Mouse (Mus musculus) lung, postnatal 36 days (tissue): ENCODE data around the gene Fndc3b.

ENCODE experiments used
- DNase-seq: peaks from one replicate; pipeline ENCODE4 v3.0.0; 2022; ENCODE audit warnings: mixed read lengths

Fndc3b gene

GRCm38 (mm10) chr3:27708581-27708980 lies 2.5 kb downstream of the Fndc3b start:
- no peak for DNase-seq

DNA sequence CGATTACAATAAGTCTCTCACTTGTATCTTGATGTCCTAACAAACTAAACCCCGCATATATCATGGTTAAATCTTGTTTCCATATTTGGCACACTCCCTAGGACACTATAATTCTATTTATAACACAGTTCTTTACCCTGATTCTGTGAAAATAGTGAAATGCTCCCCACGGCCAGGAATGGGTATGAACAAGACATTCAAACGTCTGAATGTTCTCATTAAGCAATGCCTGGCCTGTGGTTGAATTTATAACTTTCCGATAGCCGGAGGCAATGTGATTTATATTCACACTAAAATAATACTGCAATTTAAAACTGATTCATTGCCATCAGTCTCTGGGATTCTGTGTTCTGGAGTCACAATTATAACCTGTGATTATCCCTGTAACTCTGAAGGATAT lies 5.3 kb downstream of the Fndc3b start:
- DNase-seq = no peak

- no peak for DNase-seq
Measured at GRCm38 (mm10) chr3:27705056-27705455, 6.1 kb downstream of the Fndc3b start.

- DNase-seq = no peak
Measured at GRCm38 (mm10) chr3:27704641-27705040, 6.5 kb downstream of the Fndc3b start.

GRCm38 (mm10) chr3:27703531-27703930 lies 7.6 kb downstream of the Fndc3b start:
- DNase-seq = no peak

GRCm38 (mm10) chr3:27703081-27703480 lies 8.0 kb downstream of the Fndc3b start:
- DNase-seq = no peak

DNA sequence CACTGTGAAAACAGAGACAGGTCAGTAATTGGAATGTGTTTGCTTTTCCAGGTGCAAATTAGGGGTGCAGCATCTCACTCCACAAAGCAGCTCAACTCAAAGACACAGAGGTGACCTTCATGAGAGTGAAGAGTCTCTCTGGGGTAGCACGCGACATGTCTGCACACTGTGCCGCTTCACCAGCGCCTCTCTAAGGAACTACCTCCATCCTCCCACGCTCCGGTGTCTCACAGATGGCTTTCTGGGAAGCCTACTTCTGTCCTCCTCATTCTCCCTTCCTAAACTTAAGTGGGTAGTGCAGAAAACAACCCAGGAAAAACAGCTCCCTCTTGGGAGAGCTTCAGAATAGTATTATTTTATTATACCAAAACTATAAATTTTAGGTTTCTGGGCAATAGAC lies 12.4 kb downstream of the Fndc3b start:
- no peak for DNase-seq

DNA sequence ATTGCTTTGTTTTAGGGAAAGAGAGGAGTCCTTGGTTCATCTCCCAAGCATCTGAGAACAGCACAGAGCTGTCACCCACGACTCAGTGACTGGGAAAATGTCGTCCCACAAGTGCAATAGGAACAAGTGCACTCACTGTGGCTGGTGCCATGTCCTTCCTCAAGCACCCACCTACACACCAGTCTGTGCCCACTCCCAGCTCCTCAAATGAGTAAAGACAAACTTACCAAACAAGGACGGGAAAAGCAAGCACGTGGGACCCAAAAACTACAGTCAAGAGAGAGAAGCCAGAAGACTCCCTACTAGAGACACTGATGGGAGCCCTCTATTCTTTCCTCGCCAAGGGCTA lies 14.7 kb downstream of the Fndc3b start:
- DNase-seq = no peak

DNA sequence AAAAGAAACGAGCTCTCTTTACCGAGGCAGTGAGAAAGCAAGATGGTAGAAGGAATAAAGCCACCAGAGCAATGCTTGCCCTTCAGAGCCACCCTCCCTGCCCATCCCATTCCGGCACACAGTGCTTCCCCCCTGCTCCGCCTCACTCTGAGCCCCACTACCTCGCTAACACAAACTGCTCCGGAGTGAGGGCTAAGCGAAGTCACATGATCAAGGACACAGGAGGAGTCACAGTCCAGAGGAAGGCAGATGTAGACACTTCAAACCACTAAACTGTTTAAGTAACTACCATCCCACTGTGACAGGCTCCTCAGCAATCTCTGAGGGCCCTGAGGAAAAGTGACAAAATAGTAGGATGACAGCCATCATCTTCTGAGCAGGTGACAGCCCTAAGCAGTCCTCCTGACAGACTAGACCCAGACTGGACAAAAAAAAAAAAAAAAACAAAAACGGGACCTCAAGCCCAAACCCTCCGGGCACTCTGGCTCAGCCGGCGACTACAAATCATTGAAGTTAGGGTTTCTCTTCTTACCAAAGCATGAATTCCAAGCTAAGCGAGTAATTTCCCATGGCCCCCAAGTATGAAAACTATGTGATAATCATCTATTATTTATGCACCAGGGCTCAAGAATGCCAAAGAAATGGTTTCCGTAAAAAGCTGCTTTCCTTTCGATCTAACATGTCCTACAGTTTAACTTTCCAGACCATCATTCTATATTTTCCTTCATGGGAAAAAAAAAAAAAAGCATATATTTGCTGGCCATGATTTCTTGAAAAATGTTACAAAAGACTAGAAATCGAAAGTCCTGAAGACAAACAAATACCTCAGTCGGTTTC lies 15.3 kb downstream of the Fndc3b start:
- DNase-seq = no peak

DNA sequence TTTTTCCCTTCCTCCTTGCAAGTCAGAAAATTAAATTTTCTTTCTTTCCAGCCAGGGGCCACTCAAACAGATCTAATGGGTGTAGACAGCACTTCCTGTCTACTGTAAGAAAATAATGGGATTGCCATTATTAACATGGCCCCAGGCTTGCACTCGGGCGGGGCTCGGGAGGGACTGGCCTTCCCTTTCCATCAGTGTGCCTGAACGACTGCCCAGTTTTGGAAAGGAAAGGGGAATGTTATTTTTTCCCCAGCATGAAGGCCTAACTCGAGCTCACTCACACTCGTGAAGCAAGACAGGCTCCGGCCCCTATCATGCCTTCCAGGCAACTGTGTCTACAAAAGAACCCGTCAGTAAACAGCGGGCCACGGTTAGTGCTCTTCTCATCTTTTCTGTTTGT lies 16.5 kb downstream of the Fndc3b start:
- DNase-seq = no peak

- DNase-seq = peak; percentile 56
Measured at GRCm38 (mm10) chr3:27694111-27694510, 17.0 kb downstream of the Fndc3b start.

GRCm38 (mm10) chr3:27691486-27692160 lies 19.5 kb downstream of the Fndc3b start:
- DNase-seq = peak; percentile 46

DNA sequence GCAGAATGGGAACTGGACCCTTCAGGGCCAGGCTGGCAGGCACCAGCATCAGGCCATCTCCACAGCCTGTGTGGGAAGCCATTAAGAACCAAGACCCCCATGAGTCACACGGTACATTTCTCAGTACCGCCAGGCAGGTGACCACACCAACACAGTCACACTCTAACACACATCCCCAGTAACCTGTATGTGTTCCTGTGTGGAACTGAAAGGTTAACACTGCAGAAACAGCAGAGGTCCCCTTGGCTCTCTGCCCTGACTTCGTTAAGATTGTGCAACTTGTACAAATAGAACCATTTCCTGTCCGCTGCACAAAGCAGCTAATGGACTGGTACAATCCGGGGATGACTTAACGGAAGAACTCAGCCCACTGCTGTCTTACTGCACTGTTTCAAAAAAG lies 21.1 kb downstream of the Fndc3b start:
- DNase-seq = peak; percentile 95

GRCm38 (mm10) chr3:27689149-27689865 lies 21.8 kb downstream of the Fndc3b start:
- DNase-seq = peak; percentile 77

DNA sequence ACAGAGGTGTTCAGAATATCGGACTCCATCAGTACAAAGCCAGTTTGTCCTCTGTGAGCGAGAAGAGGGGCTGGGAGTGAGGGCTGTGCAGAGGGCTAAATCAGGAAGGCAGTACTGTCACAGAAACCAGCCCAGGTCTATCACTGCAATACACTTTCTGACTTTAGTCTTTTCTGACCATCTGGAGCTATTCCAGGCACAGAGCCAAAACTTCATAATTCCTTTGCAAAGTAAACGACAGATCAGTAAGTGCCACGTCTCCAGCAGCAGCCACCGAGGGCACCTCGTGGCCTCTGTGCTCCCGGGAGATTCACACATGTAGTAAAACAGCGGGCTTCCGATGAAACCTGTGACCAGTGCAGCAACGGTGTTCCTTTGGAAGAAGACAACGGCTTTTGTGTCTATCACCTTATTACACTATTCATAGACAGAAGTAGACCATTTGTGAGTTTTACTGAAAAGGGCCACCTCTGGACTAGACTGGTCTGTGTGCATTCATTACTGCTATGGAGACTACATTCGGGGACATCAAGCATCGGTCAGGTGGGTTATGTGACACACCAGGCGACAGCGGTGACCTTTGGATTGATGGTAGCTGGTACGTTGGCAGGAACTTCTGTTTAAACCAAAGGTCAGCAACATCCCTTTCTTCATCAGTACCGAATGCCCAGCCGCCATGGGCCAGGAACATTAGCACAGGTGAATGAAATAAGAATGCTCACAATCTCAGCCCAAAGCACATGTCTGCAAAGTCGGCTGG lies 24.2 kb downstream of the Fndc3b start:
- DNase-seq = peak; percentile 61

DNA sequence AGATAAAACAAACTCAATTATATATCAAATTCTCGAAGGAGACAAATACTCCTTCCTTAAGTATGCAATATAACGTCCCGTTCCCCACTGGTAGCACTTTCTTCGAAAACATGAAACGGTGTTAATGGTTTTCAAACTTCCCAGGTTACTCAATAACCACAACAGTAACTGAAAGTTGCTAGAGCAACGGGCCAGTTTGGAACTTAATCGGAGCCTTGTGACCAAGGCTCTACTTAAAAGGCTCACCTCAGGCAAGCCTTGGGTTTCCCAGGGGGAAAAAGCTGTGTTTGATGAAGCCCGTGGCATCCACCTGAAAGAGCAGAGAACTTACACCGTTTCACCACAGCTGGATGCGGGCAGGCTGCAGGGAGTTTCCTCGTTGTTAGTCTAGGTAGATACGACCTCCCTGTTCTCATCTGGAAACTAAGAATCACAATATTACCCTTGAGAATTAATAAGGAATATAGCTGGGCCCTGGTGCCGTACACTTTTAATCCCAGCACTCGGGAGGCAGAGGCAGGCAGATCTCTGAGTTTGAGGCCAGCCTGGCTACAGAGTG lies 25.4 kb downstream of the Fndc3b start:
- peak; percentile 37 for DNase-seq

DNA sequence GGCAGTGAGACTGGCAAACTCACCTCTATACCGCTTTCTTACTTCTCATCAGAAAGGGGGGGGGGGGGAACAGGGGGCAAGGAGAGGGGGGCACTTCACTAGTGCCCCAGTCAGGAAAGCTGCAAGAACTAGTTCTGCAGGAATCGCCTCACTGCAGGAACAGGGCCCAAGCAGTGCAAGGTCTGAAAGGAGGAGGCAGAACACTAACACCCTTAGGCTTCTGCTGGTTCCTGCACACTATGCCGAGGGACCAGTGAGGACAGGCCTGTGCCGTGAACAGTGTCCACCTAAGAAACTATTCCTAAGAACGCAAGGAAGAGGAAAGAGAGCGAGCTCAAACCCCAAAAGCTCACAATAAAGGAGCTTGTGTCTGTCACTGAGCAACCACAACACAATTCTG lies 26.0 kb downstream of the Fndc3b start:
- no peak for DNase-seq

GRCm38 (mm10) chr3:27683374-27683773 lies 27.7 kb downstream of the Fndc3b start:
- DNase-seq = no peak

DNA sequence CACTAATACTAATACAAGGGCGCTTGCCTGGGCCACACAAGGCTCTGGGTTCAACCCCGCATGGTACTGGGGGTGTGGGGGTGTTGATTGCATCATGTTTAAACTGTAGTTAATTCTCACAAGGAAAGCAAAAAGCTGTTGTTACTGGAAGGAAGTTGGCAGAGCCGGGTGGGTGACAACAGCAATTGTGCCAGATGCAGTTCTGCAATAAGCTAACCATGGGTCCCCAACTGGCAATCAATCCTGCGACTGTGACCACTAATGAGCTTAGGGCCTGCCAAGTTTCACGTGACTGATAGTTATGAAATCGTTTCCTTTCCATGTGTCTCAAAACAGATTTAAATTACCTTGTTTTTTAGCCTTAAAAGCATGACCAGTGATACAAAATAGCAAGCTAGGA lies 33.5 kb downstream of the Fndc3b start:
- DNase-seq = peak; percentile 72

GRCm38 (mm10) chr3:27673660-27674059 lies 37.4 kb downstream of the Fndc3b start:
- DNase-seq = peak; percentile 64

GRCm38 (mm10) chr3:27670416-27670815 lies 40.7 kb downstream of the Fndc3b start:
- DNase-seq = no peak

- DNase-seq = no peak
Measured at GRCm38 (mm10) chr3:27667280-27667679, 43.8 kb downstream of the Fndc3b start.

GRCm38 (mm10) chr3:27665338-27665737 lies 45.8 kb downstream of the Fndc3b start:
- no peak for DNase-seq
